Mouse (Mus musculus): ENCODE results near the gene Jarid2. TPM values are rescaled to one million over a fixed set of nuclear protein-coding genes. Genes with fewer than 3 reads are reported as not detected.

The Jarid2 gene
- polyA plus RNA-seq, 1 experiment: 0.74 TPM

DNA sequence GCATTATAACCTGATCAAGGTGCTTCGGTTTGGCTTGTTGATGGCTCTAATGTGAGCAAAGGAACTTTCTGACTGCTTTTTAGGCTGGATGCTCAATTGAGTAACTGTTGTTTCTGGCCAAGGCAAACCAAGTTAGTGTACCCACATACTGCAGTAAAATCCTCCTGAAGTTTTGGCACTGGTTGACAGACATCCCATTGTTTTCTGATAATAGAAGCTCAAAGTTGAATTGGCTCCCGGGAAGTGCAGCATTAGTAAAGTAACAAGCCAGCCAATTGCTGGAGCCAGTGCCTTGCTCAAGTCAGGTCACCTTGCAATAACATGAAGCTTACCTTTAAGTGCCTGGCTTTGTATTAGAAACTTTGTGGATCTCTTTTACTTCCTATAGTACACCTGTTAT, 161.3 kb downstream of the Jarid2 start:
- TF ChIP-seq GATA1 (IDR thresholded peaks at IDR 0.05; ENCODE audit: low read length) (no peak), TAL1 (IDR thresholded peaks at IDR 0.05; ENCODE audit: low read length) (no peak)
- Histone ChIP-seq H3K27me3 (ENCODE audit: control insufficient read depth) (no peaks in the 10 kb centered on the region), H3K4me1 (ENCODE audit: control insufficient read depth) (no peaks in the 10 kb centered on the region), H3K9me3 (ENCODE audit: control insufficient read depth, low read length) (no peaks in the 10 kb centered on the region), H3K4me3 (replicated peaks) (no peak overlapping the region), H3K36me3 (ENCODE audit: control insufficient read depth) (peaks cover 3% of the 10 kb centered on the region)

DNA sequence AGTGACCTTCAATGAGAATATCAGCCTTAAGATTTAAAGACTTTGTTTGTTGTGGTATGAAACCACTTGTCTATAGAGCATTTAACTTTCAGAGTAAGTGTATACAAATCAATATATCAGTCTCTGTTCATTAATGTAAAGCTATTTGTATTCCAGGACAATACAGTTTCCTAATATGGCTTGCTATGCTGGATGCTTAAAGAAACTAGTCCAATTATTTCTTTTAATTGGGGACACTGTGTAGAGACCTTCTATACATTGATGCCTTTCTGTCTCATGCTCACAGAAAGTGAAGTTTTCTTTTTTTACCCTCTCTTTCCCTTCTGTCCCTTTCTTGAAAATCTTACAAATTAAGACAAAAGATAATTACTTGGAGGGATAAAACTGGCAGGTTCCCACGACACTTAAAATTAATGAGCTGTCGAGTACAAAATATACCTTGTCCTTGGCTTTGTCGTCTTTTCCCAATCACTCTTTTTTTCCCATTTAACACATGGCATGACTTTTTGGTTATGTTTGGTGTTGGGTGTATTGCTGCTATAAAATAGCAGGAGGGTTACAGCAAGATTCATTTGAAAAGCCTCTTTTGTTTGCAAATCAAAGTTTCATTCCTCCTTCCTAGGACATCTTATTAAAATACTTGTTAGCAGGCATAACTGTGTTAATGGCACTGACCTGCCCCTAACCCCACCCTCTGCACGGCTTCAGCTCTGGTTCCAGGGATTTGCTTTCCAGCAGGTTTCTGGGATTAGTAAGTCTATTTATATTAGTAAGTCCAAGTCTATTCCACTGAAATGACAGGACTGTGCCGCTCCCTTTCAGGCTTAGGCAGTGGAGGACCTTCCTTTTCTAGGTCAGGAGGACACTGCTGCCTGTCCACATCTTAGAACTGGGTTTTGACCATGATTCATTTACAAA, 162.8 kb downstream of the Jarid2 start:
- no peaks in the 10 kb centered on the region for H3K27me3 ChIP-seq (ENCODE audit: control insufficient read depth)
- TF ChIP-seq TAL1 (IDR thresholded peaks at IDR 0.05; ENCODE audit: low read length) (no peak), GATA1 (IDR thresholded peaks at IDR 0.05; ENCODE audit: low read length) (no peak)
- no peak overlapping the region for H3K4me3 ChIP-seq (replicated peaks)
- H3K36me3 ChIP-seq (ENCODE audit: control insufficient read depth): peaks cover 14% of the 10 kb centered on the region
- H3K4me1 ChIP-seq (ENCODE audit: control insufficient read depth): no peaks in the 10 kb centered on the region
- no peaks in the 10 kb centered on the region for H3K9me3 ChIP-seq (ENCODE audit: control insufficient read depth, low read length)

DNA sequence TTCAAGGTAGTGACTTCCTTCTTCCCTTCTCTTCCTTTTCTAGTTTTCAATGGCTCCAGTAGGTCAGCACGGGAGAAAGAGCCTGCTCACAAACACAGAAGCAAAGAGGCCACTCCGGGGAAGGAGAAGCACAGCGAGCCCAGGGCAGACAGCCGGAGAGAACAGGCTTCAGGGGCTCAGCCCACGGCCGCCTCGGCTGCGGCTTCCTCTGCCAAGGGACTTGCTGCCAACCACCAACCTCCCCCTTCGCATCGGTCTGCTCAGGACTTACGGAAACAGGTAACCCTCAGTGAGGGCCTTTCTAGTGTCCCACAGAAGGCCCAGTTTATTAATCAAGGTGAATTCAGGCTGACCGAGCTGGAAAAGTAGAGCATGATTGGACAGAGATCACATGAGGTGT, 166.9 kb downstream of the Jarid2 start:
- no peak overlapping the region for H3K4me3 ChIP-seq (replicated peaks)
- peaks cover 36% of the 10 kb centered on the region for H3K36me3 ChIP-seq (ENCODE audit: control insufficient read depth)
- no peak for TF ChIP-seq TAL1 (IDR thresholded peaks at IDR 0.05; ENCODE audit: low read length)
- no peak for TF ChIP-seq GATA1 (IDR thresholded peaks at IDR 0.05; ENCODE audit: low read length)
- no peaks in the 10 kb centered on the region for H3K27me3 ChIP-seq (ENCODE audit: control insufficient read depth)
- no peaks in the 10 kb centered on the region for H3K9me3 ChIP-seq (ENCODE audit: control insufficient read depth, low read length)
- H3K4me1 ChIP-seq (ENCODE audit: control insufficient read depth): no peaks in the 10 kb centered on the region

DNA sequence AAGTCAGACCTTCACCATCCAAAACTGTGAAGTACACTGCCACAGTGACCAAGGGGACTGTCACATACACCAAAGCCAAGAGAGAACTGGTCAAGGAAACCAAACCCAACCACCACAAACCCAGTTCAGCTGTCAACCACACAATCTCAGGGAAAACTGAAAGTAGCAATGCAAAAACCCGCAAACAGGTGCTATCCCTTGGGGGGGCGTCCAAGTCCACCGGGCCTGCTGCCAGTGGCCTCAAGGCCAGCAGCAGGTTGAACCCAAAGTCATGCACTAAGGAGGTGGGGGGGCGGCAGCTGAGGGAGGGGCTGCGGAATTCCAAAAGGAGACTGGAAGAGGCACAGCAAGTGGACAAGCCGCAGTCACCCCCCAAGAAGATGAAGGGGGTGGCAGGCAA, 173.0 kb downstream of the Jarid2 start:
- no peaks in the 10 kb centered on the region for H3K4me1 ChIP-seq (ENCODE audit: control insufficient read depth)
- peaks cover 69% of the 10 kb centered on the region for H3K36me3 ChIP-seq (ENCODE audit: control insufficient read depth)

DNA sequence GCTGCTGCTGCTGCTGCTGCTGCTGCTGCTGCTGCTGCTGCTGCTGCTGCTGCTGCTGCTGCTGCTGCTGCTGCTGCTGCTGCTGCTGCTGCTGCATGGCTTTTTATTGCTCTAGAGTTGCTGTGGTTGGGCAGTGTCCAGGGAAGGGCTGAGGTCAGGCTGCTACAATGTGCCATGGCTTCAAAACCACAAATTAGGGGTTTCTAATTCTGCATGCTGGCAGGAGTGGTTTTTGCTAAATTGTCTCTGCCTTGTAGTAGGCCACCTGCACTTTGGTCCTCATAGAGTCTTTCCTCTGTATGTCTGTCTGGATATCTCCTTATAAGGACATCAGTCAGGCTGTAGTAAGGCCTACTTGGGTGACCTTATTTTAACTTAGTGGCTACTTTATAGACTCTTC, 174.1 kb downstream of the Jarid2 start:
- no peaks in the 10 kb centered on the region for H3K4me1 ChIP-seq (ENCODE audit: control insufficient read depth)
- TF ChIP-seq TAL1 (IDR thresholded peaks at IDR 0.05; ENCODE audit: low read length) (no peak), GATA1 (IDR thresholded peaks at IDR 0.05; ENCODE audit: low read length) (no peak)
- no peak overlapping the region for H3K4me3 ChIP-seq (replicated peaks)
- peaks cover 70% of the 10 kb centered on the region for H3K36me3 ChIP-seq (ENCODE audit: control insufficient read depth)
- no peaks in the 10 kb centered on the region for H3K9me3 ChIP-seq (ENCODE audit: control insufficient read depth, low read length)
- no peaks in the 10 kb centered on the region for H3K27me3 ChIP-seq (ENCODE audit: control insufficient read depth)

More for the DNA sequence above, 173.0 kb downstream of the Jarid2 start:
- Histone ChIP-seq H3K9me3 (ENCODE audit: control insufficient read depth, low read length) (no peaks in the 10 kb centered on the region), H3K4me3 (replicated peaks) (no peak overlapping the region), H3K27me3 (ENCODE audit: control insufficient read depth) (no peaks in the 10 kb centered on the region)
- TF ChIP-seq GATA1 (IDR thresholded peaks at IDR 0.05; ENCODE audit: low read length): no peak
- TF ChIP-seq TAL1 (IDR thresholded peaks at IDR 0.05; ENCODE audit: low read length): no peak

DNA sequence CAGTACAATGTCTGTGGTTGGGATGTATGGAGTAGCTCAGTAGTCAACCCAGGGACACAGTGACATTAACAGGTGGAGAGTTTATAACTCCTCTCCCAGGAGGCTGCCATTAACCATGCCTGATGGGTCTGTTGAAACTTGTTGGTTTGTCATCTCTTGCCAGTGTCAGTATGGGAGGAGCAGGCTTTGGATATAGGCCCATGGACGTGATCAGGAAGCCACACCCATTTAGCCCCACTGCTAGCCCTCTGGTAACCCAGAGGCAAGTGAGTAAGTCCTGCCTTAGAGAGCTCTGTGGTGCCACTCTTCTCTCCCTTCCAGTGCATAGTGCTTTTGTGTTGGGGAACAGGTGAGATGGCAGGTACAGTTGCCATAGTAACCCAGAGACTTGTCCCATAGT, 175.0 kb downstream of the Jarid2 start:
- H3K36me3 ChIP-seq (ENCODE audit: control insufficient read depth): peaks cover 70% of the 10 kb centered on the region
- TF ChIP-seq TAL1 (IDR thresholded peaks at IDR 0.05; ENCODE audit: low read length): no peak
- no peak for TF ChIP-seq GATA1 (IDR thresholded peaks at IDR 0.05; ENCODE audit: low read length)
- no peaks in the 10 kb centered on the region for H3K9me3 ChIP-seq (ENCODE audit: control insufficient read depth, low read length)
- no peak overlapping the region for H3K4me3 ChIP-seq (replicated peaks)
- no peaks in the 10 kb centered on the region for H3K27me3 ChIP-seq (ENCODE audit: control insufficient read depth)
- H3K4me1 ChIP-seq (ENCODE audit: control insufficient read depth): no peaks in the 10 kb centered on the region

DNA sequence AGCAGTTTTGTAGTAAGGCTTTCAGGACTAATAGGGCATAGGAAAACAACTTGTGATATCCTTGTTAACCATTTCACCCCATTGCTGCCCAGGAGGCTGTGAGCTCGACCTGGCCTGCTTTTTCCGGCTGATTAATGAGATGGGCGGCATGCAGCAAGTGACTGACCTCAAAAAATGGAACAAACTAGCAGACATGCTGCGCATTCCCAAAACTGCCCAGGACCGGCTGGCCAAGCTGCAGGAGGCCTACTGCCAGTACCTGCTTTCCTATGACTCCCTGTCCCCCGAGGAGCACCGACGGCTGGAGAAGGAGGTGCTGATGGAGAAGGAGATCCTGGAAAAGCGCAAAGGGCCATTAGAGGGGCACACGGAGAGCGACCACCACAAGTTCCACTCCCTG, 176.9 kb downstream of the Jarid2 start:
- Histone ChIP-seq H3K4me1 (ENCODE audit: control insufficient read depth) (peaks cover 11% of the 10 kb centered on the region), H3K9me3 (ENCODE audit: control insufficient read depth, low read length) (no peaks in the 10 kb centered on the region), H3K4me3 (replicated peaks) (no peak overlapping the region), H3K36me3 (ENCODE audit: control insufficient read depth) (peaks cover 83% of the 10 kb centered on the region), H3K27me3 (ENCODE audit: control insufficient read depth) (no peaks in the 10 kb centered on the region)
- TF ChIP-seq GATA1 (IDR thresholded peaks at IDR 0.05; ENCODE audit: low read length) (no peak), TAL1 (IDR thresholded peaks at IDR 0.05; ENCODE audit: low read length) (no peak)

DNA sequence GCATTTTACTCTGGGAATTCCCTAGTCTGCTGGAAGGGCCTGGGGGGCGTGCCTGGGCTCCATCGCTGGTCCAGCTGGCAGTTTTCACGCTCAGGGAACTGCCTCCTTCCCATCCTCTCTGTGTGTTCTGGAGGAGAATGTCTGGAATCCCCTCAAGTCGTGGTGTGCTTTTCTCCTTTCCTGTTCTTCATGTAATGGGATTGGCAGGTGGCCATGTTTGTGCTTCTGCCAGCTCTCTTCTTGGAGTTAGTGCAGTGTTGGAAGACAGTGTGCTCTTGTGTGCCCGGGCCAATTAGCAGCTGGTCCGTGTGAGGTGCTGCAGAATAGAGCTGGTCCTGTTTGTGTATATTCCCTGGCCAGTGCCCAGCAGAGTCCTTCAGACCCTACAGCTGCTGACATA, 178.4 kb downstream of the Jarid2 start:
- no peak for TF ChIP-seq GATA1 (IDR thresholded peaks at IDR 0.05; ENCODE audit: low read length)
- no peak for TF ChIP-seq TAL1 (IDR thresholded peaks at IDR 0.05; ENCODE audit: low read length)
- H3K27me3 ChIP-seq (ENCODE audit: control insufficient read depth): no peaks in the 10 kb centered on the region
- H3K4me3 ChIP-seq (replicated peaks): no peak overlapping the region
- H3K4me1 ChIP-seq (ENCODE audit: control insufficient read depth): peaks cover 14% of the 10 kb centered on the region
- H3K9me3 ChIP-seq (ENCODE audit: control insufficient read depth, low read length): no peaks in the 10 kb centered on the region
- H3K36me3 ChIP-seq (ENCODE audit: control insufficient read depth): peaks cover 87% of the 10 kb centered on the region

DNA sequence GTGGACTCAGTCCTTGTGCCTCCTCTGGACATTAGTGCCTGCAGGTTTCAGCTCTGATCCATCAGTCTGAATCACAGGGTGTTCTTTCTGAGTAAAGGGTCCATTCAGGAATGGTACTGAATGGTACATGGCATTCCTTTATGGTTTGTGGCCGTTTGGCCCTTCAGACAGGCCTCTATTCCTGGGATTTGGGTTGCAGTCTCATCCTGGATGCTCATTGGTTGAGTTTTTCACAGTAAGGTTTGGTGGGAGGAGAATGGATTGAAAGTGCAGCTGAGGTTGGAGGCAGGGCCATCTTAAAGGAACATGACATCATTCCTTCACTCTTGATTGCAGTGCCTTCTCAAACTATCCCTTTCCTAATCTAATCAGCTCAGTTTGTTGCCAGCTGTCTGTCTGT, 179.5 kb downstream of the Jarid2 start:
- peaks cover 90% of the 10 kb centered on the region for H3K36me3 ChIP-seq (ENCODE audit: control insufficient read depth)
- peaks cover 14% of the 10 kb centered on the region for H3K4me1 ChIP-seq (ENCODE audit: control insufficient read depth)
- H3K9me3 ChIP-seq (ENCODE audit: control insufficient read depth, low read length): no peaks in the 10 kb centered on the region
- H3K4me3 ChIP-seq (replicated peaks): no peak overlapping the region
- no peak for TF ChIP-seq TAL1 (IDR thresholded peaks at IDR 0.05; ENCODE audit: low read length)
- no peak for TF ChIP-seq GATA1 (IDR thresholded peaks at IDR 0.05; ENCODE audit: low read length)
- no peaks in the 10 kb centered on the region for H3K27me3 ChIP-seq (ENCODE audit: control insufficient read depth)

Measured in erythroblast, embryonic 14.5 days (primary cell).